Mouse (Mus musculus): ENCODE data around the gene Ppm1f. TPM values are rescaled to one million over a fixed set of nuclear protein-coding genes. Genes with fewer than 3 reads are reported as not detected.
"Not testable (repeated sequence)": the region's sequence is repeated elsewhere in the genome, so short reads cannot be mapped to it uniquely, and the experiment has no call there.

Gene Ppm1f
- 10 to 100 TPM in 1 of 2 experiments, 1 to 10 TPM in 1; 9.3 to 14.4 TPM for polyA plus RNA-seq (2017; shearing (Covaris generic))

GRCm38 (mm10) chr16:16896382-16897055 is at the start of gene Ppm1f:
Gene Ppm1f (plus strand): TSS chr16:16896469.
- peak; percentile 96 for ATAC-seq

- no peak for ATAC-seq
These were observed 47.1 kb upstream of the Ppm1f start for GRCm38 (mm10) chr16:16849196-16849595.

GRCm38 (mm10) chr16:16852411-16852810 is 43.9 kb upstream of the Ppm1f start:
- no peak for ATAC-seq

- peak; percentile 69 for ATAC-seq
These were observed 41.4 kb upstream of the Ppm1f start for GRCm38 (mm10) chr16:16854836-16855235.

GRCm38 (mm10) chr16:16855541-16855940 is 40.7 kb upstream of the Ppm1f start:
- no peak for ATAC-seq

DNA sequence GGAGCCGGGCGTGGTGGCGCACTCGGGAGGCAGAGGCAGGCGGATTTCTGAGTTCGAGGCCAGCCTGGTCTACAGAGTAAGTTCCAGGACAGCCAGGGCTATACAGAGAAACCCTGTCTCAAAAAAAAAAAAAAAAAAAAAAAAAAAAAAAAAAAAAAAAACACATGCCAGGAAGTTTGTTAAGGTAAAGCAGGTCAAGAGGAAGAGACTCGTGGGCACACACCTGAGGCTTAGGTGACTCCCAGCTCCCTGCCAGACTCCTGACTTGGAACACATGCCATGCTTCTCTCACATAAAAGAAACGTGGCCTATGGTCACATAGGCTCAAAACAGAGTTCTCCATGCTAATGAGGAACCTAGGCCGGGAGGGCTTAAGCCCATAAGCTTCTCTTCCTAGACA is 40.2 kb upstream of the Ppm1f start:
- ATAC-seq: not testable (repeated sequence)

DNA sequence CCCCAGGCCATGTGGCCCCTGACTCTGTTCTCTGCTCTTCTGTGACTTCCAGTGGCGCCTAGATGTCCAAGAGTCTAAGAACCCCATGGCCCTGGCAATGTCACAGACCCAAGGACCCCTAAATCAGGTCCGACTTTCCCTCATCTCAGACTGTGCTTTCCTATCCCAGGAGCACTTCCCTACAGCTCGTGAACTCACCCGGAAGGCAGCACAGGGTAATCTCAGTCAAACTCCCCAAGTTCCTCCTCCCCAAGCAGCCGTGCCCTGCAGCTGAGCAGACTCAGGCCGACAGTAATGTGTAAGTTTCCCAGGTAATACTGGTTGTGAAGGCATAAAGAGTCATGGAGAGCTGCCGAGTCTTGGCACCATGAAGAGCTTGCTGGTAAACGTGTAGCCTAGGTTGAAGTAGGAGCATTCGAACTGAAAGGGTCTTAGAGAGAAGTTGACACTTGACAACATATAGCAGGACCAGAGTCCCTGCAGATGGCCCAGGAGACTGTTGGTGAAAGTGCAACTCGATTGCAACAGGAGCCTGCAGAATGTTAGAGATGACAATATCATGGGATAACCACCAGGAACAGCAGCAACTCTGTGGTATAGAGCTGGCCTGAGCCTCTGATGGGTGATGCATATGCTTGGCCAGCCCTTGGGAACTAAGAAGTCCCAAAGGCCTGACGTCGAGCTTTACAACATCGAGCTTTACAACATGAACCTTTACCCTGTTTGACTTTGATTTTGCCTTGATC is 39.4 kb upstream of the Ppm1f start:
- no peak for ATAC-seq

- ATAC-seq: no peak
These were observed 34.0 kb upstream of the Ppm1f start for GRCm38 (mm10) chr16:16862288-16862687.

- no peak for ATAC-seq
These were observed 32.3 kb upstream of the Ppm1f start, which contains the start of gene Igll1 for GRCm38 (mm10) chr16:16863978-16864377. Gene Igll1 (minus strand): TSS chr16:16863985.

GRCm38 (mm10) chr16:16865217-16865616 is 31.1 kb upstream of the Ppm1f start:
- peak; percentile 47 for ATAC-seq

DNA sequence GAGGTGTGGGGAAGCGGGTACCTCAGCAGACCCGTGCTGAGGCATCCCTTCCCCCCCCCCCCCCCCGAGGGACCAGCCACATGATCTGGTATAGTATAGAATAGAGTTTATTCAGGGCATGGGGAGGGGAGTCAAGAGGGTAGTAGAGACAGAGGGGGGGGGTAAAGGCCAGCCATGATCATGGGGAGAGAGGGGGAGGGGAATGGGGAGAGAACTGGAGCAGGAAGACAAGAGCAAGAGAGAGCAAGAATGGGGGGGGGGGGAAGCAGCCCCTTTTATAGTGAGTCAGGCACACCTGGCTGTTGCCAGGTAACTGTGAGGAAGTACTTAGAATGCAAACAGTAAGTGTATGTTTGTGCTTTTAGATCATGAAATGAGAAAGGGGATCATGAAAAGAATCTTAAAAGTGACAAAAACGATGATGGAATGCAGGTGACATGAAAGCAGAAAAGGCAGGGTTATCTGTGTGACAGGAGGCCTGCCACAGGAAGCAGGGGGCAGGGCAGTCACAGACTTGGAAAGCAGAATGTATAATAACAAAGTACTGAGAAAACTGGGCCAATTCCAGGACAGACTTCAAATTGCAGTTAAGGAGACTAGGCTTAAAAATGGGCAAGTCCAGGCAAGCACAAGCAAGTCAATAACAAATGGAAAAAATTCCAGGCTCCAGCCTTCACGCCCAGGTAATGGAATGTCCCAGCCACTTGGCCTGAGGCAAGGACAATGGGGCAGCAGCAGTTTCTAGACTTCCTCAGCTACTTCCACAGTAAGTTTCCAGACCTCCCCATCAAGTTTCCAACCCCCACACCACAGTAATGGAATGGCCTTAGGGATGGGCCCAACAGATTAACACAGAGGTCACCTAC is 30.3 kb upstream of the Ppm1f start:
- no peak for ATAC-seq

- ATAC-seq: no peak
These were observed 26.0 kb upstream of the Ppm1f start for GRCm38 (mm10) chr16:16870241-16870616.

GRCm38 (mm10) chr16:16870617-16871331 is 25.5 kb upstream of the Ppm1f start, which contains the start of the genes Top3b and Vpreb1:
Gene Top3b (plus strand): TSS chr16:16870736.
Gene Vpreb1 (minus strand): TSS chr16:16870843.
- peak; percentile 97 for ATAC-seq

DNA sequence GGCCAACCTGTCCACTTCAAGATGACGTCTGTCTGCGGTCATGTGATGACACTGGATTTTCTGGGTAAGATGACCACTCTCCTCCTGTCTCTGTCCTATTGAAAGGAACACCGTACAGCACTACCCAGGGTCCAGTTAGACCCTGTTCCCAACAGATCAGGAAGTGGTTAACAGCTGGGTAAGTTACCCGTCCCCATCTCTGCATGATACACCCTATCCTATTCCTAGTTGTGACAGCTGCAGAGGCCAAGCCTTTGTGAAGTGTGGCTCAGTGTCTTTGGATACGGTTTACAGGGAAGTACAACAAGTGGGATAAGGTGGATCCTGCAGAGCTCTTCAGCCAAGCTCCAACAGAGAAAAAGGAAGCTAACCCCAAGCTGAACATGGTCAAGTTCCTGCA is 17.2 kb upstream of the Ppm1f start:
- ATAC-seq: no peak

DNA sequence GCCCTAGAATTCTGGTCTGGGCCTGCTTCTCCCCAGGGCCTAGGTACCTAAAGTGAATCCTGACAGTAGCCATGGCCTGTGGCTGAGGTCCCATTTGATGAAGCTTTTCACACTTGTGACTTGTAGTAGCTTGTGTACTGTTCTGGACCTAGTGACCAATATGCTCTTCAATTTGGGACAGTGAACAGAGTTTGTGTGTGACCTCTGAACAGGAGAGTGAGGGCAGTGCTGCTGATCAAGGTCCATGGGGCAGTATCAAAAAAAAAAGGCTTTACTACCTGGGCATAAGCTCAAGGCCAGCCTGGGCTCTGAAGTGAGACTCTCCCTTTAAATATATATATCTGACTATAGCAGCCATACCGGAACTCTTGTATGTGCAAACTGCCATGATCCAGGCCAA is 7.9 kb upstream of the Ppm1f start:
- ATAC-seq: no peak

GRCm38 (mm10) chr16:16892366-16892765 is 3.9 kb upstream of the Ppm1f start:
- no peak for ATAC-seq

DNA sequence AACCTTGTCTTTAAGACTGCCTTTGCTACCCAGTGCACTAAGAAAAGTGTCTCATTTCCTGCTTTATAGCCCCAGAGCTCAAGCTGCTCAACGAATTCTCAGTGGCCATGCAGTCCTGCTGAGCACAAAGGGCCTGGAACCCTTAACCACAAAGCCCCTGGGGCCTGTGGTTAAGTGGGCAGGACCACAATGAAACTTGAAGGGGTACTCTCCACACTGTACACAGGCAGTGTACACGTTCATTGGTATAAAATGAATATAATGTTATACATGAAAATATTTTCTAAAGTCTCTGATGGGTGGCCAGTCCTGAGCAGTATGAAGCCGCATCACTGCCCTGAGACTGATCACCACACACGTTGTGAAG is 271 bp upstream of the Ppm1f start:
- peak; percentile 15 for ATAC-seq

DNA sequence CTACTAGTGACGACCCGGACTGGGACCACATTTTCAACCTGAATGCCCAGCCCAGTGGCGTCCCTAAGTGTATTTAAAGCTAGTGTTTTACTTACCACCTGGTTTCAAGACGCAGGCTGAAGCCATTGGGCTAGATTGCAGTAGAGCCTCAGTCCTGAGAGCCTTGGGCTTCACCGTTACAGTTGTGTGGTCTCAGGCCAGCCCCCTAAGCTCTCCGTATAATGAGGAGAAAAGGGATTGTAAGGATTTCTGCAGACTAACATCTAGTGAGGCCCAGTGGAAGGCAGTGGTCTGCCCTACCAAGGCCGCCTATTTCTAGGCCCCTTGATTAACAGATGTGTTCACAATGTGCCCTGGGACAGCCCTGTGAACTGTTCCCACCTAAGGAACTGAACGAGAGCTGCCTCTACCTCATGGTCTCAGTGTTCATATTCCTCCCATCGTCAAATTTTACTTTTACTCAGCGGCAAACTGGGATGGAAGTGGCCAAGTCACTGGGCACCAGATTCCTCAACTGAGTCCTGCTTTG is 851 bp downstream of the Ppm1f start:
- ATAC-seq: peak; percentile 2

GRCm38 (mm10) chr16:16902329-16902728 is 6.1 kb downstream of the Ppm1f start:
- ATAC-seq: no peak

GRCm38 (mm10) chr16:16903188-16903587 is 6.9 kb downstream of the Ppm1f start:
- no peak for ATAC-seq

DNA sequence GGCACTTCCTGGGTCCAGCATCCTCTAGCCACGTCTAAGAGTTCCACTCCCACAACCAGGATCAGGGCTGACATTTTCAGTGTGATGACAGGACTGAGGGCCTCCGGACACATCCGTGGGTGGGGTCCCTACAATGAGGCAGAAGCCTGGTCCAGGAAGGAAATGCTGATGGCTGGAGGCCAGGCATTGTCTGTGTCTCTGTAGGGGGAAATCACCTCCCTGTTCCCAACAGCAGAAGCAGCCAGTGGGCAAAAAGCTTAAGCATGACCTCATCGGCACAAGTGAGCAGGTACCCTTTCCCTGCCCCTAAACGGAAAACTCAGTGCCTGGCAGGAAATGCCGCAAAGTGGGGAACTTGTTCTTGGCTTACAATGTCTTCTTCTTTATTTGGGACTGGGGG is 11.5 kb downstream of the Ppm1f start:
- ATAC-seq: no peak
